Mouse (Mus musculus) MEL (cell line): Measurements from ENCODE around the gene Cabp7. TPM values are rescaled to one million over a fixed set of nuclear protein-coding genes. Genes with fewer than 3 reads are reported as not detected.

Experiments used
- DNase-seq: peaks from one replicate; pipeline ENCODE4 v3.0.0; 2011; ENCODE audit warnings: low read depth, low spot score
- H3K27ac ChIP-seq: 2 replicates; pipeline ENCODE4 v1.5.1; 2012; ENCODE audit warnings: low read depth, mild to moderate bottlenecking, control low read depth, low read length, moderate library complexity; ENCODE audit not compliant: control insufficient read depth
- H3K27me3 ChIP-seq, 2 experiments: fragments of 150-350 bp in 1 of 2; sonication (generic) in 1 of 2; 2 replicates each; pipeline ENCODE4 v1.6.1; 2012; ENCODE audit warnings: low read length in 2 of 2, mild to moderate bottlenecking in 2 of 2, improper control_type of control experiment in 1 of 2, moderate library complexity in 1 of 2; ENCODE audit not compliant: insufficient read depth in 2 of 2, control insufficient read depth in 1 of 2
- H3K36me3 ChIP-seq, 2 experiments: 2 replicates each; pipeline ENCODE4 v1.6.1; 2012 to 2014; ENCODE audit warnings: low read length in 2 of 2, improper control_type of control experiment in 1 of 2, inconsistent platforms in 1 of 2, mild to moderate bottlenecking in 1 of 2; ENCODE audit not compliant: insufficient read depth in 2 of 2, control insufficient read depth in 1 of 2
- H3K4me1 ChIP-seq, 2 experiments: fragments of 150-350 bp in 1 of 2; sonication (generic) in 1 of 2; 2 replicates each; pipeline ENCODE4 v1.6.1; 2012; ENCODE audit warnings: low read length in 2 of 2, improper control_type of control experiment in 1 of 2, mild to moderate bottlenecking in 1 of 2; ENCODE audit not compliant: insufficient read depth in 2 of 2, control insufficient read depth in 1 of 2
- H3K4me3 ChIP-seq, 2 experiments: fragments of 150-350 bp in 1 of 2; sonication (generic) in 1 of 2; 2 replicates each; pipeline ENCODE4 v1.5.1; 2012; ENCODE audit warnings: low read depth in 2 of 2, low read length in 2 of 2, mild to moderate bottlenecking in 2 of 2, moderate library complexity in 2 of 2, control low read depth in 1 of 2, improper control_type of control experiment in 1 of 2; ENCODE audit not compliant: control insufficient read depth in 1 of 2, insufficient read depth in 1 of 2
- H3K79me2 ChIP-seq: 2 replicates; pipeline ENCODE4 v1.6.1; 2012; ENCODE audit warnings: mild to moderate bottlenecking, low read length, moderate library complexity; ENCODE audit not compliant: control insufficient read depth, poor library complexity, insufficient read depth
- H3K9ac ChIP-seq: 2 replicates; pipeline ENCODE4 v1.6.1; 2012; ENCODE audit warnings: low read depth, mild to moderate bottlenecking, control low read depth, low read length, moderate library complexity; ENCODE audit not compliant: control insufficient read depth, poor library complexity, severe bottlenecking
- H3K9me3 ChIP-seq: fragments of 150-350 bp; sonication (generic); replicated peaks from 2 replicates; pipeline ENCODE4 v1.6.1; 2012; ENCODE audit warnings: mild to moderate bottlenecking, low read length, improper control_type of control experiment, moderate library complexity; ENCODE audit not compliant: insufficient read depth
- CHD2 ChIP-seq: IDR thresholded peaks from 2 replicates; pipeline ENCODE4 v1.6.1; 2011; ENCODE audit warnings: low read length, improper control_type of control experiment
- CTCF ChIP-seq, 3 experiments: IDR thresholded peaks in 2 of 3; conservative IDR thresholded peaks in 1 of 3; 2 replicates each; pipeline ENCODE4 v1.5.1; 2011 to 2012; ENCODE audit warnings: low read length in 3 of 3, low read depth in 2 of 3, mild to moderate bottlenecking in 2 of 3, improper control_type of control experiment in 1 of 3, inconsistent platforms in 1 of 3, mixed read lengths in 1 of 3, moderate library complexity in 1 of 3; ENCODE audit not compliant: control insufficient read depth in 1 of 3, insufficient read depth in 1 of 3, poor library complexity in 1 of 3, severe bottlenecking in 1 of 3
- KAT2A ChIP-seq: conservative IDR thresholded peaks from 2 replicates; pipeline ENCODE4 v1.6.1; 2012; ENCODE audit warnings: low read depth, low read length, improper control_type of control experiment, inconsistent platforms
- MAFK ChIP-seq: IDR thresholded peaks from 2 replicates; pipeline ENCODE4 v1.6.1; 2011; ENCODE audit warnings: low read depth, mild to moderate bottlenecking, low read length, improper control_type of control experiment, borderline replicate concordance
- MEF2A ChIP-seq: IDR thresholded peaks from 2 replicates; pipeline ENCODE4 v1.6.1; 2014; ENCODE audit warnings: low read depth, mild to moderate bottlenecking, inconsistent platforms, low read length, improper control_type of control experiment; ENCODE audit not compliant: poor library complexity, insufficient replicate concordance, severe bottlenecking; ENCODE audit errors: extremely low read depth
- MXI1 ChIP-seq: IDR thresholded peaks from 2 replicates; pipeline ENCODE4 v1.6.1; 2011; ENCODE audit warnings: mild to moderate bottlenecking, low read depth, low read length, improper control_type of control experiment
- MYB ChIP-seq: IDR thresholded peaks from 2 replicates; pipeline ENCODE4 v1.6.1; 2011; ENCODE audit warnings: mild to moderate bottlenecking, low read depth, low read length, improper control_type of control experiment
- NELFE ChIP-seq: IDR thresholded peaks from 2 replicates; pipeline ENCODE4 v1.6.1; 2011; ENCODE audit warnings: low read depth, low read length, improper control_type of control experiment
- NRF1 ChIP-seq: IDR thresholded peaks from 2 replicates; pipeline ENCODE4 v1.6.1; 2014; ENCODE audit warnings: low read depth, mild to moderate bottlenecking, inconsistent platforms, low read length, improper control_type of control experiment, moderate library complexity; ENCODE audit not compliant: poor library complexity, insufficient read depth, severe bottlenecking
- POLR2AphosphoS2 ChIP-seq: IDR thresholded peaks from 2 replicates; pipeline ENCODE4 v1.6.1; 2011; ENCODE audit warnings: low read length, improper control_type of control experiment
- POLR2AphosphoS5 ChIP-seq: IDR thresholded peaks from 2 replicates; pipeline ENCODE4 v1.6.1; 2012; ENCODE audit warnings: low read depth, borderline replicate concordance, mild to moderate bottlenecking, inconsistent platforms, low read length, moderate library complexity, mixed read lengths
- RAD21 ChIP-seq: IDR thresholded peaks from 2 replicates; pipeline ENCODE4 v1.6.1; 2011; ENCODE audit warnings: mild to moderate bottlenecking, low read depth, low read length, improper control_type of control experiment
- RCOR1 ChIP-seq: IDR thresholded peaks from 2 replicates; pipeline ENCODE4 v1.6.1; 2012; ENCODE audit warnings: low read depth, mild to moderate bottlenecking, inconsistent platforms, low read length, improper control_type of control experiment
- SIN3A ChIP-seq: IDR thresholded peaks from 2 replicates; pipeline ENCODE4 v1.6.1; 2012; ENCODE audit warnings: low read length, improper control_type of control experiment, inconsistent platforms
- SMC3 ChIP-seq: IDR thresholded peaks from 2 replicates; pipeline ENCODE4 v1.6.1; 2011; ENCODE audit warnings: low read depth, low read length, improper control_type of control experiment
- TBP ChIP-seq: IDR thresholded peaks from 2 replicates; pipeline ENCODE4 v1.8.0; 2011; ENCODE audit warnings: low read depth, low read length, improper control_type of control experiment
- USF2 ChIP-seq, 2 experiments: IDR thresholded peaks; 2 replicates each; pipeline ENCODE4 v1.6.1; 2011 to 2012; ENCODE audit warnings: improper control_type of control experiment in 2 of 2, low read length in 2 of 2, borderline replicate concordance in 1 of 2, inconsistent platforms in 1 of 2, low read depth in 1 of 2, mild to moderate bottlenecking in 1 of 2; ENCODE audit not compliant: insufficient read depth in 1 of 2
- ZC3H11A ChIP-seq: IDR thresholded peaks from 2 replicates; pipeline ENCODE4 v1.6.1; 2012; ENCODE audit warnings: low read depth, mild to moderate bottlenecking, inconsistent platforms, low read length, improper control_type of control experiment
- ZKSCAN1 ChIP-seq: IDR thresholded peaks from 2 replicates; pipeline ENCODE4 v1.6.1; 2012; ENCODE audit warnings: low read depth, mild to moderate bottlenecking, inconsistent platforms, low read length, improper control_type of control experiment, moderate library complexity
- ZMIZ1 ChIP-seq: IDR thresholded peaks from 2 replicates; pipeline ENCODE4 v1.6.1; 2012; ENCODE audit warnings: low read depth, mild to moderate bottlenecking, inconsistent platforms, low read length, improper control_type of control experiment, moderate library complexity
- polyA plus RNA-seq, 2 experiments: library from polyadenylated mRNA; stranded (reverse) in 1 of 2; unstranded in 1 of 2; fragments of >175 nt in 1 of 2; fragments of >200 nt in 1 of 2; gene quantifications; 2 replicates each; pipeline versions ENCODE4 v1.2.1 to v1.2.4; 2012; ENCODE audit warnings: low replicate concordance in 2 of 2, low read depth in 1 of 2; ENCODE audit not compliant: insufficient read length in 2 of 2, insufficient read depth in 1 of 2, missing spikeins in 1 of 2
- total RNA-seq: library from RNA; depleted of rRNA; stranded (reverse); fragments of 300-350 nt; gene quantifications from 2 replicates; pipeline ENCODE4 v1.2.3, GENCODE M21; 2012

Cabp7 gene
- total and polyA plus RNA-seq, 3 experiments: 0.23 TPM; not detected in 2

GRCm38 (mm10) chr11:4780927-4781326 is 34.3 kb upstream of the Cabp7 start:
- no peak overlapping the region for H3K27ac ChIP-seq
- H3K79me2 ChIP-seq: no peaks in the 10 kb centered on the region
- no peak for TF ChIP-seq RCOR1
- no peak for TF ChIP-seq NELFE
- no peak for TF ChIP-seq KAT2A
- TF ChIP-seq MXI1: no peak
- no peak for TF ChIP-seq CHD2
- TF ChIP-seq NRF1: no peak
- TF ChIP-seq ZC3H11A: no peak
- no peak for TF ChIP-seq ZKSCAN1
- no peak for TF ChIP-seq SIN3A
- no peak for TF ChIP-seq POLR2AphosphoS5
- H3K27me3 ChIP-seq: no peaks in the 10 kb centered on the region
- no peak overlapping the region for H3K4me3 ChIP-seq
- H3K4me1 ChIP-seq: no peaks in the 10 kb centered on the region
- no peaks in the 10 kb centered on the region for H3K9me3 ChIP-seq
- DNase-seq: no peak
- H3K9ac ChIP-seq: no peak overlapping the region
- peaks cover 0 to 25% of the 10 kb centered on the region in 2 experiments; a peak in 2 of 4 replicates for H3K36me3 ChIP-seq

- Histone ChIP-seq H3K27me3 (no peaks in the 10 kb centered on the region), H3K4me3 (no peak overlapping the region), H3K36me3 (peaks cover 0 to 2% of the 10 kb centered on the region in 2 experiments; a peak in 2 of 4 replicates), H3K27ac (no peak overlapping the region), H3K4me1 (no peaks in the 10 kb centered on the region), H3K9me3 (no peaks in the 10 kb centered on the region), H3K9ac (no peak overlapping the region), H3K79me2 (no peaks in the 10 kb centered on the region)
- TF ChIP-seq POLR2AphosphoS2 (no peak), SMC3 (peak; percentile 72), RAD21 (peak; percentile 61), ZC3H11A (peak; percentile 39; the same call in 1 of the 2 replicates), CTCF (IDR thresholded peaks at IDR 0.05 in 2 of 3, conservative IDR thresholded peaks at IDR 0.05 in 1 of 3; ENCODE audit: control insufficient read depth in 1 of 3, insufficient read depth in 1 of 3, low read depth in 2 of 3, low read length in 3 of 3, poor library complexity in 1 of 3, severe bottlenecking in 1 of 3) (peak; percentile 81 to 91 (median 82))
- DNase-seq: peak; percentile 72
Measured at GRCm38 (mm10) chr11:4772925-4773324, 26.3 kb upstream of the Cabp7 start.

- DNase-seq: no peak
- no peak for TF ChIP-seq MEF2A
- no peak for TF ChIP-seq MAFK
- TF ChIP-seq MYB: no peak
- TF ChIP-seq ZMIZ1: no peak
- no peak for TF ChIP-seq NRF1
- TF ChIP-seq TBP: no peak
- no peak for TF ChIP-seq KAT2A
- no peak for TF ChIP-seq RCOR1
- no peak for TF ChIP-seq USF2 (IDR thresholded peaks at IDR 0.05; ENCODE audit: borderline replicate concordance in 1 of 2, insufficient read depth in 1 of 2, low read depth in 1 of 2, low read length in 2 of 2)
- TF ChIP-seq ZKSCAN1: no peak
- TF ChIP-seq ZC3H11A: no peak
- TF ChIP-seq, all 39 proteins: peak for 0
- Histone ChIP-seq H3K4me1 (no peaks in the 10 kb centered on the region), H3K9me3 (no peaks in the 10 kb centered on the region), H3K4me3 (no peak overlapping the region), H3K79me2 (no peaks in the 10 kb centered on the region), H3K36me3 (peaks cover 0 to 2% of the 10 kb centered on the region in 2 experiments; a peak in 2 of 4 replicates), H3K27ac (no peak overlapping the region), H3K9ac (no peak overlapping the region), H3K27me3 (no peaks in the 10 kb centered on the region)
Measured at GRCm38 (mm10) chr11:4771756-4772155, 25.2 kb upstream of the Cabp7 start.
